Mouse (Mus musculus) erythroblast, embryonic 14.5 days (primary cell): Measurements from ENCODE around the gene Anapc1.

Experiments
- GATA1 ChIP-seq: IDR thresholded peaks from 2 replicates; pipeline ENCODE4 v1.6.1; 2012; ENCODE audit warnings: low read length, inconsistent platforms, mixed read lengths
- TAL1 ChIP-seq: IDR thresholded peaks from 3 replicates; pipeline ENCODE4 v1.6.1; 2012; ENCODE audit warnings: low read length, inconsistent platforms, mixed read lengths

- no peak for TF ChIP-seq TAL1
- TF ChIP-seq GATA1: no peak
Observed at GRCm38 (mm10) chr2:128735089-128735488, 47.9 kb upstream of the Anapc1 start.
